Mouse (Mus musculus) kidney, adult 2 months (tissue): Measurements from ENCODE around the gene Gabrb1. TPM values are rescaled to one million over a fixed set of nuclear protein-coding genes. Genes with fewer than 3 reads are reported as not detected.

Experiments used
- DNase-seq: peaks from one replicate; pipeline ENCODE4 v3.0.0; 2021
- H3K27ac ChIP-seq: fragments of 200-500 bp; 2 replicates; pipeline ENCODE4 v1.5.1; 2012; ENCODE audit warnings: low read depth, low read length, control low read depth, inconsistent platforms; ENCODE audit not compliant: insufficient read depth
- H3K27me3 ChIP-seq: fragments of 200-500 bp; replicated peaks from 2 replicates; pipeline ENCODE4 v1.6.1; 2012; ENCODE audit warnings: mild to moderate bottlenecking, moderate library complexity, low read length, inconsistent platforms; ENCODE audit not compliant: control insufficient read depth, insufficient read depth
- H3K36me3 ChIP-seq: fragments of 200-500 bp; 2 replicates; pipeline ENCODE4 v1.6.1; 2012; ENCODE audit warnings: mild to moderate bottlenecking, moderate library complexity, low read length, inconsistent platforms; ENCODE audit not compliant: control insufficient read depth, insufficient read depth
- H3K4me1 ChIP-seq: fragments of 200-500 bp; 2 replicates; pipeline ENCODE4 v1.6.1; 2011; ENCODE audit warnings: low read length; ENCODE audit not compliant: control insufficient read depth, insufficient read depth
- H3K4me3 ChIP-seq: fragments of 200-500 bp; 2 replicates; pipeline ENCODE4 v1.5.1; 2011; ENCODE audit warnings: mild to moderate bottlenecking, low read depth, low read length, control low read depth; ENCODE audit not compliant: insufficient read depth
- CTCF ChIP-seq: fragments of 200-500 bp; conservative IDR thresholded peaks from 2 replicates; pipeline ENCODE4 v1.5.1; 2011; ENCODE audit warnings: low read depth, mild to moderate bottlenecking, control low read depth, low read length, moderate library complexity, mixed read lengths; ENCODE audit not compliant: insufficient read depth, insufficient read length
- POLR2A ChIP-seq: fragments of 200-500 bp; IDR thresholded peaks from one replicate; pipeline ENCODE4 v1.6.1; 2011; ENCODE audit warnings: low read depth, low read length, control low read depth
- WGBS: fragments of 180-500 bp; shearing (Covaris S2); methylation state at CpG from one replicate; pipeline ENCODE4 v1.1.7; 2018; 5-methylcytosine and 5-hydroxymethylcytosine counted together
- polyA plus RNA-seq: library from polyadenylated mRNA; depleted of rRNA; stranded (reverse); fragments of >200 nt; gene quantifications from 2 replicates; pipeline ENCODE4 v1.2.3, GENCODE M21; 2012

The Gabrb1 gene
- polyA plus RNA-seq, 1 experiment = 0.08 TPM

GRCm38 (mm10) chr5:71732931-71733792 is 75.2 kb downstream of the Gabrb1 start:
- no peaks in the 10 kb centered on the region for H3K27me3 ChIP-seq
- H3K36me3 ChIP-seq = no peaks in the 10 kb centered on the region
- no peak for DNase-seq
- H3K4me3 ChIP-seq = no peak overlapping the region
- TF ChIP-seq CTCF (no peak), POLR2A (no peak)
- H3K4me1 ChIP-seq = no peaks in the 10 kb centered on the region
- H3K27ac ChIP-seq = no peak overlapping the region
- WGBS = 81% methylated on average over 8 of the region's 8 CpGs

- Histone ChIP-seq H3K36me3 (no peaks in the 10 kb centered on the region), H3K4me3 (no peak overlapping the region), H3K27me3 (no peaks in the 10 kb centered on the region), H3K4me1 (no peaks in the 10 kb centered on the region), H3K27ac (no peak overlapping the region)
- 79% methylated on average over 2 of the region's 2 CpGs for WGBS
- DNase-seq = no peak
- no peak for TF ChIP-seq CTCF
- TF ChIP-seq POLR2A = no peak
Measured at GRCm38 (mm10) chr5:71747411-71747810, 89.5 kb downstream of the Gabrb1 start.

- no peaks in the 10 kb centered on the region for H3K27me3 ChIP-seq
- 73% methylated on average over 5 of the region's 5 CpGs for WGBS
- H3K4me3 ChIP-seq = no peak overlapping the region
- no peaks in the 10 kb centered on the region for H3K4me1 ChIP-seq
- no peak for DNase-seq
- no peak for TF ChIP-seq CTCF
- TF ChIP-seq POLR2A = no peak
- no peaks in the 10 kb centered on the region for H3K36me3 ChIP-seq
- no peak overlapping the region for H3K27ac ChIP-seq
Measured at GRCm38 (mm10) chr5:71753966-71754365, 96.1 kb downstream of the Gabrb1 start.

GRCm38 (mm10) chr5:71761105-71761504 is 103.2 kb downstream of the Gabrb1 start:
- 94% methylated on average over 6 of the region's 6 CpGs for WGBS
- Histone ChIP-seq H3K4me1 (no peaks in the 10 kb centered on the region), H3K4me3 (no peak overlapping the region), H3K27me3 (no peaks in the 10 kb centered on the region), H3K27ac (no peak overlapping the region), H3K36me3 (no peaks in the 10 kb centered on the region)
- TF ChIP-seq POLR2A (no peak), CTCF (no peak)
- no peak for DNase-seq

- 79% methylated on average over 2 of the region's 2 CpGs for WGBS
- DNase-seq = no peak
Measured at GRCm38 (mm10) chr5:71781514-71782179, 123.7 kb downstream of the Gabrb1 start.

GRCm38 (mm10) chr5:71822862-71823261 is 164.9 kb downstream of the Gabrb1 start:
- Histone ChIP-seq H3K4me3 (no peak overlapping the region), H3K36me3 (no peaks in the 10 kb centered on the region), H3K27me3 (no peaks in the 10 kb centered on the region), H3K4me1 (no peaks in the 10 kb centered on the region), H3K27ac (no peak overlapping the region)
- WGBS = 26% methylated on average over 1 of the region's 1 CpGs
- DNase-seq = no peak
- TF ChIP-seq CTCF (no peak), POLR2A (no peak)

More at GRCm38 (mm10) chr5:71781514-71782179, 123.7 kb downstream of the Gabrb1 start:
- no peaks in the 10 kb centered on the region for H3K36me3 ChIP-seq
- no peak overlapping the region for H3K4me3 ChIP-seq
- H3K27me3 ChIP-seq = no peaks in the 10 kb centered on the region
- no peak for TF ChIP-seq POLR2A
- TF ChIP-seq CTCF = no peak
- no peak overlapping the region for H3K27ac ChIP-seq
- H3K4me1 ChIP-seq = no peaks in the 10 kb centered on the region

GRCm38 (mm10) chr5:71828342-71828741 is 170.4 kb downstream of the Gabrb1 start:
- Histone ChIP-seq H3K27ac (no peak overlapping the region), H3K4me1 (no peaks in the 10 kb centered on the region), H3K36me3 (no peaks in the 10 kb centered on the region), H3K27me3 (no peaks in the 10 kb centered on the region), H3K4me3 (no peak overlapping the region)
- TF ChIP-seq POLR2A (no peak), CTCF (no peak)
- no peak for DNase-seq
